Mouse (Mus musculus): Measurements from ENCODE around the gene Zswim2. TPM values are rescaled to one million over a fixed set of nuclear protein-coding genes. Genes with fewer than 3 reads are reported as not detected.
"Not testable (repeated sequence)": the region's sequence is repeated elsewhere in the genome, so short reads cannot be mapped to it uniquely, and the experiment has no call there.

Gene Zswim2
- not detected in 2 replicates for total RNA-seq (2017)

DNA sequence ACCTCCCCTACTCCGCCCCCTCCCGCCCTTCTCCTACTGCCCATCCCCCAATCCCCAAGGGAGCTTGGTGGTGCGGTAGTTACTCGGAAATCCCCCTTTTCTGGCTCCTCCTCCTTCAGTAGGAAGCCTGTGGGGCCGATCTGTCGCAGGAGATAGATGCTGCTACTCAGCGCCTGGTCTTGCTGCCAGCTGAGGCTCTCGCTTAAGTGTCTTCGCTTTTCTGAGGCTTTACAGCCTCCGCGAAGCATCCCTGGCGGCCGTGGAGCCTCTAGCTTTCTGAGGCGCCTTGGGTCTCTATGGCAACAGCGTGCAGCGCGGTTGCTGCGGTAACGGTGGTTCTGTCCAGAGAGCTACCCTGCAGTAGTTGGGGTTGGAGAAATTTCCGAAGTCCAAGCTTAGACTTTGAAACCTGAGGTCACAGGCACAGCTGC is at the start of gene Zswim2:
Gene Zswim2, minus strand, starts transcription at position 298 of the 431 bp plus-strand sequence.
- ATAC-seq (replicated peaks; ENCODE audit: low read depth, poor library complexity, severe bottlenecking): peak; percentile 97

DNA sequence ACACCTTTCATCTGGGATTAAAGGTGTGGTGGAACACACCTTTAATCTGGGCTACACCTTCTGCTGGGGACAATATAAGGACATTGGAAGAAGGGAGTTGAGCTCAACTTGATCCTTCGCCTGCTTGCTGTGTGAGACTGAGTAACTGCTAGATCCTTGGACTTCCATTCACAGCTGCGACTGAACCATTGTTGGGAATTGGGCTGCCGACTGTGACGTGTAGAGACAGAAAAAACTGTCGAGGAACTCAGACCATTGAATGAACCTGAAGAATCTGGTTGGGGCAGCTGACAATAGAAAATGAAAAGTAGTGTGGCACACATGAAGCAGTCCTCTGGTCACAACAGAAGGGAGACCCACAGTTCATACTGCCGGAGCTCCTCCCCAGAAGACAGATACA is 49.2 kb upstream of the Zswim2 start, which contains the start of gene Gm13691:
Gene Gm13691, plus strand, starts transcription at position 301 of the 400 bp plus-strand sequence.
- ATAC-seq (replicated peaks; ENCODE audit: low read depth, poor library complexity, severe bottlenecking): not testable (repeated sequence)

GRCm38 (mm10) chr2:83984443-83984842 is 43.4 kb upstream of the Zswim2 start, which contains the start of gene Gm13697:
Gene Gm13697, plus strand, starts transcription at chr2:83984743.
- not testable (repeated sequence) for ATAC-seq (replicated peaks; ENCODE audit: low read depth, poor library complexity, severe bottlenecking)

DNA sequence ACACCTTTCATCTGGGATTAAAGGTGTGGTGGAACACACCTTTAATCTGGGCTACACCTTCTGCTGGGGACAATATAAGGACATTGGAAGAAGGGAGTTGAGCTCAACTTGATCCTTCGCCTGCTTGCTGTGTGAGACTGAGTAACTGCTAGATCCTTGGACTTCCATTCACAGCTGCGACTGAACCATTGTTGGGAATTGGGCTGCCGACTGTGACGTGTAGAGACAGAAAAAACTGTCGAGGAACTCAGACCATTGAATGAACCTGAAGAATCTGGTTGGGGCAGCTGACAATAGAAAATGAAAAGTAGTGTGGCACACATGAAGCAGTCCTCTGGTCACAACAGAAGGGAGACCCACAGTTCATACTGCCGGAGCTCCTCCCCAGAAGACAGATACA is 37.6 kb upstream of the Zswim2 start, which contains the start of gene Gm13694:
Gene Gm13694, plus strand, starts transcription at position 301 of the 400 bp plus-strand sequence.
- not testable (repeated sequence) for ATAC-seq (replicated peaks; ENCODE audit: low read depth, poor library complexity, severe bottlenecking)

DNA sequence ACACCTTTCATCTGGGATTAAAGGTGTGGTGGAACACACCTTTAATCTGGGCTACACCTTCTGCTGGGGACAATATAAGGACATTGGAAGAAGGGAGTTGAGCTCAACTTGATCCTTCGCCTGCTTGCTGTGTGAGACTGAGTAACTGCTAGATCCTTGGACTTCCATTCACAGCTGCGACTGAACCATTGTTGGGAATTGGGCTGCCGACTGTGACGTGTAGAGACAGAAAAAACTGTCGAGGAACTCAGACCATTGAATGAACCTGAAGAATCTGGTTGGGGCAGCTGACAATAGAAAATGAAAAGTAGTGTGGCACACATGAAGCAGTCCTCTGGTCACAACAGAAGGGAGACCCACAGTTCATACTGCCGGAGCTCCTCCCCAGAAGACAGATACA is 31.8 kb upstream of the Zswim2 start, which contains the start of gene Gm13696:
Gene Gm13696, plus strand, starts transcription at position 301 of the 400 bp plus-strand sequence.
- ATAC-seq (replicated peaks; ENCODE audit: low read depth, poor library complexity, severe bottlenecking): not testable (repeated sequence)

- not testable (repeated sequence) for ATAC-seq (replicated peaks; ENCODE audit: low read depth, poor library complexity, severe bottlenecking)
Observed at GRCm38 (mm10) chr2:83967013-83967412, 26.0 kb upstream of the Zswim2 start, which contains the start of gene Gm13695. Gene Gm13695, plus strand, starts transcription at chr2:83967313.

DNA sequence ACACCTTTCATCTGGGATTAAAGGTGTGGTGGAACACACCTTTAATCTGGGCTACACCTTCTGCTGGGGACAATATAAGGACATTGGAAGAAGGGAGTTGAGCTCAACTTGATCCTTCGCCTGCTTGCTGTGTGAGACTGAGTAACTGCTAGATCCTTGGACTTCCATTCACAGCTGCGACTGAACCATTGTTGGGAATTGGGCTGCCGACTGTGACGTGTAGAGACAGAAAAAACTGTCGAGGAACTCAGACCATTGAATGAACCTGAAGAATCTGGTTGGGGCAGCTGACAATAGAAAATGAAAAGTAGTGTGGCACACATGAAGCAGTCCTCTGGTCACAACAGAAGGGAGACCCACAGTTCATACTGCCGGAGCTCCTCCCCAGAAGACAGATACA is 20.2 kb upstream of the Zswim2 start, which contains the start of gene Gm13693:
Gene Gm13693, plus strand, starts transcription at position 301 of the 400 bp plus-strand sequence.
- ATAC-seq (replicated peaks; ENCODE audit: low read depth, poor library complexity, severe bottlenecking): not testable (repeated sequence)

DNA sequence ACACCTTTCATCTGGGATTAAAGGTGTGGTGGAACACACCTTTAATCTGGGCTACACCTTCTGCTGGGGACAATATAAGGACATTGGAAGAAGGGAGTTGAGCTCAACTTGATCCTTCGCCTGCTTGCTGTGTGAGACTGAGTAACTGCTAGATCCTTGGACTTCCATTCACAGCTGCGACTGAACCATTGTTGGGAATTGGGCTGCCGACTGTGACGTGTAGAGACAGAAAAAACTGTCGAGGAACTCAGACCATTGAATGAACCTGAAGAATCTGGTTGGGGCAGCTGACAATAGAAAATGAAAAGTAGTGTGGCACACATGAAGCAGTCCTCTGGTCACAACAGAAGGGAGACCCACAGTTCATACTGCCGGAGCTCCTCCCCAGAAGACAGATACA is 14.4 kb upstream of the Zswim2 start, which contains the start of gene Gm13698:
Gene Gm13698, plus strand, starts transcription at position 301 of the 400 bp plus-strand sequence.
- not testable (repeated sequence) for ATAC-seq (replicated peaks; ENCODE audit: low read depth, poor library complexity, severe bottlenecking)

GRCm38 (mm10) chr2:83941792-83942191 is 764 bp upstream of the Zswim2 start:
- ATAC-seq (replicated peaks; ENCODE audit: low read depth, poor library complexity, severe bottlenecking): peak; percentile 48; the same call in 1 of the 2 replicates

GRCm38 (mm10) chr2:83941378-83941777 is 350 bp upstream of the Zswim2 start:
- no peak for ATAC-seq (replicated peaks; ENCODE audit: low read depth, poor library complexity, severe bottlenecking)

- ATAC-seq (replicated peaks; ENCODE audit: low read depth, poor library complexity, severe bottlenecking): peak; percentile 100
Observed at GRCm38 (mm10) chr2:83929478-83930088, 11.4 kb downstream of the Zswim2 start.

DNA sequence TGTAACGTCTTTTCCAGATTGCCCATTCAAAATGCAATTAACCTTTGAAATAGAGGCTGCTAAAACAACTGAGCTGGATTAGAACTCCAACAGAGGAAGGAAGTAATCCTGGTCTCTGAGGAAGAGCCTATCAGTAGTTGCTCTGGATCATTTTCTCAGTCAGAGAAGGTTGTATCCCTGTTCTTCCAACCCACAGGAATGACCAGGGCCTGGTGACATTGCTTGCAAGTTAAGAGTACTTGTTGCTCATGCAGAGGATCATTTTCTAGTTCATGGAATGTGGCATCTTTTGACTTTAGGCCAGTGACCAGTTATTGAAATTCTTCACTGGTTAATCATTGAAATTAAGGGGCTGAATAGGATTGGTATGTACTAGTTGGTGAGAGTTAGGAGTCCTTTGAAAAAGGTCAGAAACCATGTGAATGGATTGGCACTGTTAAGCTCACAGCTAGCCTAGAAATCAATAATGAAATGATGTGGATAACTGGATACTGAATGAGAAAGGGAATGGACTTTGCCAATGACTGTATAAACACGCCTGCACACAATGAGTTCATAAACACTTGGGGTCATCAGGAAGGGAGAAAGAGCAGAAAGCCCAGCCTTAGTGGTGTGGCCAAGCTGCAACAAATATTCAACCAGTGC is 39.0 kb downstream of the Zswim2 start:
- ATAC-seq (replicated peaks; ENCODE audit: low read depth, poor library complexity, severe bottlenecking): no peak

DNA sequence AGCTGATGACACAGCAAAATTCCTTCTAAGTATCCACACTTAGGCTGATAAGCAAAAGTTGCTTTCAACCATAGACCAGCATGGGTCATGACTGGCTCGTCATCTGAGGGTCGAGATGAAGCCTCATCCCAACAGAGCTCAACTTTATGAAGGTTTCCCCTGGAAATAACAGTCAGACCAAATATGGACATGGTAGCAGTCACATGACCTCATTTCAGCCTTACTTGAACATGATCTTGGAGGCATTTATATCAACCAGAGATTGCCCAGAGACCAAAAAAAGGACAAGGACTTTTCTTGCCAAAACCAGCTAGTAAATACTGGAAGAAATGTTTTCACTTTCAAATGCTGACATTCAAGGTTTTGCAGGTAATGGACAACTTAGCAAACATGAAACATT is 47.3 kb downstream of the Zswim2 start:
- no peak for ATAC-seq (replicated peaks; ENCODE audit: low read depth, poor library complexity, severe bottlenecking)

DNA sequence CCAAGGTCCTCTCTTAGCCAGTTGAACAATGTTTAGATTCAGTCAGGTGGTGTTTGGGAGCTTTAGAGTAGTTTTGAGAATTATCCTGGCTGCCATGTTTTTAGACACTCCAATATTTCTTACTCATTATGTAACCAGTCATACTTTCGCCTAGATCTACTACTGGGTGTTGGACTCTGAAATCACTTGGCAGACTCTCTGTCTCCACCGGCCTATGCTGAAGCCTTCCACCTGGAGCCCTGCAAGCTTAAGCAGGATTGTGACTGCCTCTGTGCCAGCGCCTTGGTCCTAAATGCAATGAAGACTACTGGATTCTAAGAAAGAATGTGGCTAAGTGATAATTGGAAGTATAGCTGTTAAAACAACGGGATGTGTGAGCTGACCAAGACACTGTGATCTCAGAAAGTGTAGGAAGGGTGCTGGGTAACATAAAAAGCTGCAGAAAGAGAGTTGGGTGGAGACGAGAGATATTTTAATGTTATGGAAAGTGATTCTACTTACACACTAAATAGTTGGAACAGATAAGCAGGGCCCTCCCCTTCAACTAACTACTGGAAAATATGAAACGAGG is 57.1 kb downstream of the Zswim2 start:
- ATAC-seq (replicated peaks; ENCODE audit: low read depth, poor library complexity, severe bottlenecking): no peak

Other genes starting within 250 kb of the Zswim2 start
- gene Itgav, start 216.8 kb downstream of the Zswim2 start, total RNA-seq (2017): 11.5 and 14.4 TPM in 2 replicates
- gene Fam171b, start 128.6 kb downstream of the Zswim2 start, total RNA-seq (2017): not detected in 2 replicates
- 0.09 and 0.10 TPM in 2 replicates for gene Gm13698, start 14.5 kb upstream of the Zswim2 start, total RNA-seq (2017)
- 0.09 and 0.10 TPM in 2 replicates for gene Gm13693, start 20.3 kb upstream of the Zswim2 start, total RNA-seq (2017)
- 0.10 TPM in 1 of 2 replicates, not detected in the other for gene Gm13695, start 26.1 kb upstream of the Zswim2 start, total RNA-seq (2017)
- 0.09 and 0.10 TPM in 2 replicates for gene Gm13696, start 31.9 kb upstream of the Zswim2 start, total RNA-seq (2017)
- 0.09 and 0.10 TPM in 2 replicates for gene Gm13694, start 37.7 kb upstream of the Zswim2 start, total RNA-seq (2017)
- gene Gm13697, start 43.5 kb upstream of the Zswim2 start, total RNA-seq (2017): 0.09 and 0.10 TPM in 2 replicates
- 0.05 and 0.10 TPM in 2 replicates for gene Gm13691, start 49.3 kb upstream of the Zswim2 start, total RNA-seq (2017)